ENCODE assay signal across 9 mouse cellular contexts in the genomic region with DNA sequence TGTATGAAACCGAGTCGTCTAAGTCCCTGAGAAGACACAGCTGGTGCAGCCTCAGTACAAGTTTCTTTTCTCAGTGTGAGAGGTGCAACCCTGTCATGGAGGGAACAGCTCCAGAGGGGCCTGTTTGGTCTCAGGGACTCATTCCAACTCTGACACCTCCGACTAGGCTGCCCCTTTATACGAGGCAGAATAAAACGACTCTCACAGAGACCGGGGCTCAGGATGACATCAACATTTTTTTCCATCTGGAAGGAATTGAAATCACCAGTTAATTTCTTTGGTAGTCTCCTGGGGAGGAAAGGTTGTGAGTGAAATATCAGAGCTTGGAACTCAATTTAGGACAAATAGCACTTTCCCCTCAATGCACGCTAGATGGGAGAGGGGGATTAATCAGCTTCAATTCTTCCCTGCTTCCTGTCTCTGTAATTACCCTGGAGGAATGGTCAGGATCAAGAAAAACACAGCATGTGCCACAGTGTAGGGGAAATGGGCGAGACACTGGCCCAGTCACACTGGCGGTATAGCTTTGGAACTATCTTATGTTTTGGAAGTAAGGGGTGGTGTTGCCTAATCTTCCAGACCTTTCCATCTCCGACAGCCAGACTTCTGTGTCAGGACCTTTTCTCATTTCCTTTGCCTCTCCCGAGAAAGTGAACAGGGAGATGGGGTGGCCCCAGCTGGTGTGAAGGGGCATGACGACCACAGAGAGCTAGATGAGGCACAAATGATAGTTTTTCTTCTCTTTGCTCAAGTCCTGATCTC. TPM values are rescaled to one million over a fixed set of nuclear protein-coding genes. Genes with fewer than 3 reads are reported as not detected.
DNase-seq lines count a peak whose midpoint lies in the region; ATAC-seq lines count a peak whose summit lies in the region.
"Had no signal": no experiment of that assay in that cellular context is flagged by ENCODE, and none has a peak within 500 bp of the region (broad histone marks: within the 10 kb centered on the region; RNA-seq: fewer than 3 reads in every experiment).

No protein-coding gene starts in this region.

- no peaks in the 10 kb centered on the region for H3K4me1 ChIP-seq in midbrain, embryonic 11.5 days (ENCODE audit: control insufficient read depth, insufficient read depth, low read length)
- H3K4me1 ChIP-seq in midbrain, embryonic 15.5 days = no peaks in the 10 kb centered on the region
- H3K4me1 ChIP-seq in limb, embryonic 10.5 days = peaks cover 27% of the 10 kb centered on the region

- no peak overlapping the region for H3K9ac ChIP-seq in midbrain, embryonic 11.5 days (ENCODE audit: low read length)
- no peak overlapping the region for H3K9ac ChIP-seq in midbrain, embryonic 15.5 days

- no peak overlapping the region for H3K27ac ChIP-seq in midbrain, embryonic 11.5 days (ENCODE audit: low read depth, low read length)
- H3K27ac ChIP-seq in midbrain, embryonic 15.5 days = no peak overlapping the region
- peak overlapping the region; percentile 76 for H3K27ac ChIP-seq in limb, embryonic 10.5 days

- H3K27me3 ChIP-seq in midbrain, embryonic 11.5 days (ENCODE audit: control insufficient read depth, insufficient read depth, low read length) = no peaks in the 10 kb centered on the region
- no peaks in the 10 kb centered on the region for H3K27me3 ChIP-seq in midbrain, embryonic 15.5 days (replicated peaks)
- H3K27me3 ChIP-seq in limb, embryonic 10.5 days (ENCODE audit: low read depth, poor library complexity, severe bottlenecking) = no peaks in the 10 kb centered on the region

- H3K36me3 ChIP-seq in midbrain, embryonic 11.5 days (ENCODE audit: control insufficient read depth, insufficient read depth, low read length) = no peaks in the 10 kb centered on the region
- H3K36me3 ChIP-seq in midbrain, embryonic 15.5 days (replicated peaks) = no peaks in the 10 kb centered on the region
- no peaks in the 10 kb centered on the region for H3K36me3 ChIP-seq in limb, embryonic 10.5 days
- H3K36me3 ChIP-seq: G1E had no signal

- H3K4me3 ChIP-seq in midbrain, embryonic 11.5 days (ENCODE audit: low read depth, low read length) = no peak overlapping the region
- H3K4me3 ChIP-seq in midbrain, embryonic 15.5 days = no peak overlapping the region
- no peak overlapping the region for H3K4me3 ChIP-seq in limb, embryonic 10.5 days

- no peak overlapping the region for H3K4me2 ChIP-seq in midbrain, embryonic 11.5 days
- H3K4me2 ChIP-seq in midbrain, embryonic 15.5 days = no peak overlapping the region

- no peaks in the 10 kb centered on the region for H3K9me3 ChIP-seq in midbrain, embryonic 11.5 days (ENCODE audit: control insufficient read depth, low read length)
- H3K9me3 ChIP-seq in midbrain, embryonic 15.5 days = no peaks in the 10 kb centered on the region
- no peaks in the 10 kb centered on the region for H3K9me3 ChIP-seq in limb, embryonic 10.5 days (replicated peaks)
- H3K9me3 ChIP-seq: G1E had no signal

- no peak for ATAC-seq in midbrain, embryonic 11.5 days (ENCODE audit: low FRiP score)
- no peak for ATAC-seq in midbrain, embryonic 15.5 days (replicated peaks)
- no peak for ATAC-seq in inflammation-experienced regulatory T-cells, adult 6 months

- 57% methylated on average over 12 of the region's 12 CpGs for WGBS in midbrain, embryonic 11.5 days
- WGBS in midbrain, embryonic 15.5 days = 45% methylated on average over 12 of the region's 12 CpGs
- 29% methylated on average over 12 of the region's 12 CpGs for WGBS in limb, embryonic 10.5 days

- DNase-seq in midbrain, embryonic 11.5 days (ENCODE audit: low spot score, missing footprints) = peak; percentile 81
- peak; percentile 68 for DNase-seq in heart, adult 8-10 months (ENCODE audit: low spot score)
- no peak for DNase-seq in limb, embryonic 10.5 days (ENCODE audit: low spot score)
- DNase-seq in adrenal gland, postnatal 25 days = no peak
- DNase-seq in c-Kit-positive CD71-positive TER-119-positive erythroid progenitor cells, embryonic 14.5 days (ENCODE audit: low spot score) = no peak
- no peak for DNase-seq in right cerebral cortex, postnatal 25 days

RNA-seq across cellular contexts. Expression of a gene that starts 28.1 kb away (rescaled TPM):
- 10.5 and 11.8 TPM in 2 replicates for polyA plus RNA-seq in midbrain, embryonic 11.5 days (2014; fragmentation: Nextera tagmentation; extraction: Ambion mirVana)
- polyA plus RNA-seq in midbrain, embryonic 15.5 days (2015; fragmentation: Nextera tagmentation; extraction: Ambion mirVana) = 4.4 and 4.9 TPM in 2 replicates
- 1 to 10 TPM; 4.1 to 6.4 (median 5.2) TPM for total RNA-seq in heart, adult 8-10 months (2022)
- polyA plus RNA-seq in limb, embryonic 10.5 days (2016; fragmentation: Nextera tagmentation; extraction: Ambion mirVana) = 14.0 and 15.7 TPM in 2 replicates
- total RNA-seq in adrenal gland, postnatal 25 days (2021) = 10.5 and 10.7 TPM in 2 replicates
- polyA plus RNA-seq in inflammation-experienced regulatory T-cells, adult 6 months (2017; shearing (Covaris generic)) = 1 to 10 TPM; 5.5 to 8.2 (median 7.4) TPM

RNA-seq across cellular contexts. Expression of a gene that starts 50.1 kb away (rescaled TPM):
- polyA plus RNA-seq in midbrain, embryonic 11.5 days (2014; fragmentation: Nextera tagmentation; extraction: Ambion mirVana) = 37.8 and 39.8 TPM in 2 replicates
- polyA plus RNA-seq in midbrain, embryonic 15.5 days (2015; fragmentation: Nextera tagmentation; extraction: Ambion mirVana) = 35.3 and 38.1 TPM in 2 replicates
- 10 to 100 TPM in 3 of 4 experiments, 1 to 10 TPM in 1; 9.6 to 11.7 (median 10.9) TPM for total RNA-seq in heart, adult 8-10 months (2022)
- 24.7 and 25.5 TPM in 2 replicates for polyA plus RNA-seq in limb, embryonic 10.5 days (2016; fragmentation: Nextera tagmentation; extraction: Ambion mirVana)
- total RNA-seq in adrenal gland, postnatal 25 days (2021) = 19.8 and 24.2 TPM in 2 replicates
- polyA plus RNA-seq in inflammation-experienced regulatory T-cells, adult 6 months (2017; shearing (Covaris generic)) = 10 to 100 TPM; 25.0 to 48.9 (median 38.8) TPM

Comparison
In these comparisons a context has a peak if more than half of its experiments do, and no peak if none do; other contexts are left out.
1. DNase-seq: peak in midbrain, embryonic 11.5 days (single experiment) and heart, adult 8-10 months (single experiment); none in limb, embryonic 10.5 days (single experiment), adrenal gland, postnatal 25 days (single experiment), c-Kit-positive CD71-positive TER-119-positive erythroid progenitor cells, embryonic 14.5 days (single experiment) and right cerebral cortex, postnatal 25 days (single experiment).